Mouse (Mus musculus) right cerebral cortex, adult 18-20 months (tissue): ENCODE measurements around the gene Sfr1.

Experiments used
- DNase-seq: peaks from one replicate; pipeline ENCODE4 v3.0.0; 2022; ENCODE audit warnings: mixed read lengths

The Sfr1 gene

DNA sequence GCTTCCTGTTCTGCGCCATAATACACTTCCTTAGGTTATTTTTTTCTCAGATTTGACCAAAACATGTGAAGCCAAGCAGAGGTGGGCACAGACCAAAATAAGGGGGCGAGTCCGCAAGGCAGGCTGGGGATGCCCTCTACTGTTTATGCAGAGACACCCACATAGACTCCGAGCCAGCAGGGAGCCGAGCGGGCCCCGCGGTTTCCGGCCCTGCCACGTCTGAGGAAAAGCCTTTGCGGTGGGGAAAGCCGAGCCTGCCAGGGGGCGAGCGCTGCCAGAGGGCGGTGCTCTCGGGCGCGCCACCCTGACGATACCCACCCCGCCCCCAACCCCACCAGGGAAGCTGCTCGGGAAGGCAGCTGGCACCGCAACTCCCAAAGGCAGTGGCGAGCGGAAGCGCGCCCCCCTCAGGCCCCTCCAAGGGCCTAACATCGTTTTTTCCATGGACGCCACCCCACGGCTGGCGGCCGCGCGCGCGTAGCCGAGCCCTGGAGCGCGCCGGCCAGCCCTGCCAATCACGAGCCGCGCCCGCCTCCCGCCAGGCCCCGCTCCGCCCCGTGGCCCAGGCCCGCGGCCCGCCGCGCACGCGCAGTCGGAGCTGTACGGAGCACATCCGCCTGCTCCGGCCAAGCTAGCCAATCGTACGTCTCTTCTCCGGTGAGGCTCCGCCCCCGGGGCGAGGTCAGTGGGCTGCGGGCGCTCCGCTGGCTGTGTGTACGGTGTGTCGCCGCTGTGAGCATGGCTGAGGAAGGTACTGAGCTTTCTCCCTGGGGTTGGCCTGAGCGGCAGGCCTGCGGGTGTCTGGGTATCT lies at the start of gene Sfr1:
Gene Sfr1, plus strand, starts transcription at position 612 of the 811 bp plus-strand sequence.
- peak; percentile 100 for DNase-seq

DNA sequence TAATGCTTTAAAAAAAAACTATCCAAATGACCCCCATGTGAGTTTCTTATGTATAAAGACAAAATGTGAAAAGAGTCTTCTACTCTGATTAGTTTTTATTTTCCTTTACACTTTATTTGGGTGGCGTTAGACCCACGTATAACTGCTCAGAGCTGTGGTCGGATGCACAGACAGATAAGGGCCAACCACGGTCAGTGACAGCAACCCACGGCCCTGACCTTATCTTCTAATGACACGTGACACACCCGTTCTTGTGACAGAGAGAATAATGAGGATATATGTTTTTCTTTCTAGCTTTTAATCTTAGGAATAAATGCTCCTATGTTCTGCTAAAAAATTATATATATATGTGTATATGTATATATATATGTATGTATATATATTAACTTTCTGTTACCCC lies 41.9 kb upstream of the Sfr1 start:
- DNase-seq: no peak

DNA sequence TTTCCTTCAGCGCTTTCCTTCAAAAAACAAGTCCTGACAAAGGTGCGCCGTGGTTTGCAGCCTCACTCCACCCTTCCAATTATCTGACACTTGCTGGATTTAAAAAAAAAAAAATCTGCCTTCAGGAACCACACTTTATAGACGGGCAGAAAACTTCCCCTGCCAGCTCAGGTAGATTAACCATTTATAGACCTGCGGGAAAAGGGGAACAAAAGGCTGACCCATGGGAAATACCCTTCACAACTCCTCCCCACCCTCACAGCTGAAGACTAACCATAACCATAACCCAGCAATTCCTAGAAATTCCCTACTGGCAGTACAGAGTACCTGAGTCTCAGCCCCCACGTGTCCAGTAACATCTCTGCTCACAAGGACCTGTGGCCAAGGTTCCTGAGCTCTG lies 39.5 kb upstream of the Sfr1 start, which contains the start of gene Col17a1:
Gene Col17a1, minus strand, starts transcription at position 101 of the 400 bp plus-strand sequence.
- no peak for DNase-seq

DNA sequence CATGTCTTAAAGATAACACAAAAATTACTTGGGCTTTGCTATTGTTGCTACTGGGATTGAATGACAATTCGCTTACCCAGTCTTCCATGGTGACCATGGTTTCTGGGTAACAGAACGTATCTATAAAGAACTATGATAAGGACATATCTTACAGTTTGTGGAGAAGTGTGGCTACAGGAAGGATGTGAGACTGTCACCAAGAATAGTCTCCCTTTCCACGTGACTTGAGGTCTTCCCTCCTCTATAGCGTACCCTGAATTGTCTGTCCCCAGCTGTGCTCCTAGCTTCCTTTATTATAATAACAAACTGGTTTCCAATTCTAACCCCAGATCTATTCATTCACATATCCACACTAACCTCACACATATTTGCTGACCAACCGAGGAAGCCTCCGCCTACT lies 35.8 kb upstream of the Sfr1 start:
- no peak for DNase-seq

DNA sequence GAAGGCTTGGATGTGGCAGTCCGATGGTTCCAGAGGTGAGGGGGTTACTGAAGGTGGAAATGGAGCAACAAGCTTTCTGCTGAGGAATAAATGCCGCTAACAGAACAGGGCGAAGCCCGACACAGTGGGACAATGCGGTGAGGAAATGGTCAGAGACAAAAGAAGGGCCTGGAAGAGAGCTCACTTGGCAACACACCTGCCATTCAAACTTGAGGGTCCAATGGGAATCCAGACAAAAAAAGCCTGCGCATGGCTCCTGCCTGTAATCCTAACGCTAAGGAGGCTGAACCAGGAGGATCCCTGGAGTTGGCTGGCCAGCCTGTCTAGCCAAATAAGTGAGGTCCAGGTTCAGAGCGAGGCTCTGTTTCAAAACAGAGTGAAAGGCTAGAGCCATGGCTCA lies 35.1 kb upstream of the Sfr1 start:
- no peak for DNase-seq

DNA sequence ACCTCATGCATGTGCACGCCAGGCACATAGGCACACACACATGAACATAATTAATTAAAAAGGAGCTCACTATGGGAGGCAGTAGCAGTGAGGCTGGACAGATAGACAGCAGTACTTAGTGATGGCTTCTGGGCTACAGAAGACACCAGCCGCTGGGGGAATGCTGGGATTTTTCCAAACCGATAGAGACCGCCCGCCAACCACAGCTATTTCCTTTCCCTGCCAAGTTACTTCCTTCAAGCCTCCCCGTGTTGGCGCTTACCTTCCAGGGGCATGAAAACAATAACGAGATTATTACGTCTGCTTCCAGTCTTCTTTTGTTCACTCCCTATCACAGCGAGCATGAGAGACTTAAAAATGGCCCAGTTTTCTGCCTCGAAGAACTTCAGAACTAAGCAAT lies 34.4 kb upstream of the Sfr1 start:
- no peak for DNase-seq

DNA sequence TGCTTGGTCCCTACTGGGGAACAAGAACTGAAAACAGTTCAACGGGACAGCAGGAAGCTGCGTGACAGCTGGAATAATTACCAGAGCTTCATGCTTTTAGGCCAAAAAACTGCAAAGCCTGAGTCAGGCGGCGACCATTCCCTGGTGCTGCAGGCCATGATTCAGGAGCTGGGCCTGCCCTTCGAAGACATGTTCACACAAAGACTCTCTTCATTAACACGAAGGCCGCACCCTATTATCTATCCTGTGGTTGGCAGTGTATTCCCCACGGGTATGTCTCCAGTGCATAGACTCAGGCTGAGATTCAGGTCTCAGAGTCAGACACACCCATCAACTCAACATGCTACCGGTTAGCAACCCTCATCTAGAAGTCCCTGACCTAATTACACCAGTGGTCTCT lies 33.2 kb upstream of the Sfr1 start:
- DNase-seq: no peak

DNA sequence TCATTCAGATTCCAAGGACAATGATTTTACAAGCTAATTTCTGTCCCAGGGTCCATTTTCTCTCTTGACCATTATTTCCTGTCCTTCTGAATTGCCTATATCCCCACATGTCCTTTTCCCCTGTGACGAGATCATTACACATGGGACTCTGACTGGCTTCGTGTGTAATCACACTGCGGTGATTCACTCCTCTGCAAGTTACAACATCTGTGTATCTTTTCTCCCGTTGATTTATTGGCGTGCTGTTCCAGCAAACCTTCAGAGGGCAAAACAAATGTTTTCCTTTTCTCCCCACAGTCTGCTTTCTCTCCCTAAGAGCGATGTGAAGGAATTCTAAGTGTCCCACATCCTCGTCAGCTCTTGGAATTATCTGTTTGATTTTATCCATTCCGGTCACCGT lies 31.7 kb upstream of the Sfr1 start:
- no peak for DNase-seq

DNA sequence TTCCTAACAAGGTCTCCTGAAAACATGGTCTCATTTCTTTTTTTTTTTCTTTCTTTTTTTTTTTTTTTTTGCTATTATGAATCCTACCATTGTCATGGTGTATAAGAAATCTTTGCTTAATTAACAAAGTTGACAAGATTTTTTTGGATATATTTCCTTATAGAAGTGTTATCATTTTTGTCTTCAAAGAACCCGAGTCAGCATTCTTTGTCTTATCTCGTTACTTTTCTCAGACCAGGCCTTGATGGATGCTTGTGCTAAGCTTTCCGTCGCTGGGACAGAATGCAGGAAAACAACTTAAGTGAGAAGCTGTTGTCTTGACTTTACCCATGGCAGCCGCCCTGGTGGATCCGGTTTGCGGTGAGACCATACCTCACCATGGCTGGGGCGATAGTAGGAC lies 31.0 kb upstream of the Sfr1 start:
- no peak for DNase-seq

DNA sequence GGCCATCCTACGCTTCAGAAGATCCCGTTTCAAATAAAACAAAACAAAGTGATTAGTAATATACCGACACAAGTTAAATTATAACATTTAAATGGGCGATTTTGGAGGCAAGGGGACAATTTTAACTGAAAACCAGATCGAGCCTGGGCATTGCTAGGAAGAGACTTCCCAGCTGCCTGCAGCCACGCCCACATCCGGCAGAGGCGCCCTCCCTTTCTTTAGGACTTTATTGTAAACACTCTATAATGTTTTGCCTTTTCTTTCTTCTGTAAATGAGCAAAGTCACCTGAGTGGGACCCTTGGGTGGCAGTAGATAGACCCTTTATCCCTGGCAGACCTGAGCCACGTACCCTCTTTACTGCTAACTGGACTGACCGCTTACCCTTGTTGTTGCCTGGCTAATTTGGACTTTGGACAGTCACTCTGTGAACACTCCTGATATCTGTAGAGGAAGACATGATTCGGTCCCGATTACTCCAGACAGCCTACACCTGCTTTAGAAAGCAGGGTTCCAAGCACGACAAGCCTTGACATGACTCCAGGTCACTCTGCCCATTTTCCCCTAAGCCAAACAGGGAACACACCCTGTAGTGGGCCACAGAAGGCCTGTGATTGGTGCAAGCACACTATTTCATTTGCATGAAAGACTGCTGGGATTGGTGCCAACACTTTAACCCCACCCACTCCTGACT lies 26.3 kb upstream of the Sfr1 start:
- no peak for DNase-seq

DNA sequence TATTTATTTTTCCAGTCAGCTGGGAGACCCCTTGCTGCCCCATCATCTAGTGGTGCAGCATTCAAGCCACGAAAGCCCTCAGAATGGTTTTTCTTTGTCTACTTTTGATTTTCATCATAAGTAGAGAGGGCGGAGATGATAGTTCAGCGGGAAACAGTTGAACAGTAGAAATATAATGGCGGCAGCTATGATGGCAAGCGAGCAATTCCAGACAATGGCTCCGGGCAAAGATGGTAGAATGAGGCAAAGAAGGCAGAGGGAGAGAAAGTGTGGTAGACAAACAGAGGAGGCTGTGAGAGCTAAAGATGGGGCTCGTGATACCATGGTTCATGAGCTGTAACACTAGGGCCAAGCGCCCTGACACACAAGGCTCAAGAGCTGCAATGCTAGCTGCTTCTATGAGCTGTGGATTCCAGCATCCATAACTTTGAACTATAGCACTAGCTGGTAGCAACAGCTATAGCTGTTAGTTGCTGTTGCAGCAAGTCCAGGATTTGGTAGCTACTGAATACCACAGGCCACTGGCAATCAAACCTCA lies 25.6 kb upstream of the Sfr1 start:
- DNase-seq: no peak

DNA sequence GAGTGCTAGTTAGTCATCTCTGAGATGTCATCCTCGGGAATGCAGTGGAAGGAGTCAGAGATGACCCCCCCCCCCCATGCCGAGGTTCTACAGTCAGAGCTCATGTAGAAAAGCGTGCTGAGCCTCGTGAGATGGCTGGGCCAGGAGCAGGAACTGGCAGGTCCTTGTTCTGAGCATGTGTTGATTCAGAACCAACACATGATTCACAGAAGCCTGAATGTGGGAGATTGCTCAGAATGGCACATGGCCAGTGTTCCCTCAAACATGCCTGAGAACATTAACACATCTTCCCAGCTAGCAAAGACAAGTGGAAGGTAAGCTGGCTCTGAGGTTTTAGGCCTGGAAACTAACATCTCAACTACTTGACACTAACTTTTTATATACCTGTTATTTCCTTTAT lies 21.1 kb upstream of the Sfr1 start:
- DNase-seq: peak; percentile 52

DNA sequence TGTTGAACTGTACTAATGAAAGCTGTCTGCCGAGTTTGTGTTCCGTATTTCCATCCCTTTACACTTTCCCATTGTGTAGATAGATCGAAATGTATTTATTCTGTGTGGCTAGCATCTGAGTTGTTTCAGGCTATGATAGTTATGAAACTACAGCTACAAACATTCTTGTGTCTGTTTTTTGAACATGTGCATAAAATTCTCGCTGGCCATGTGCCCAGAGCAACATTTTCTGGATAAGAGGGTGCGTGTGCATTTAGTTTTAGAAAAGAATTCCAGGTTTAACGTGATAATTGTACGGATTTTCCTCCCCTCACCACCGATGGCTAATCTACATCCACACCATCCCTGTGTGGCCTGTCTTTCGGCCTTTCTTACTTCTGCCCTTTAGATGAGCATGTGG lies 18.0 kb upstream of the Sfr1 start:
- DNase-seq: no peak

DNA sequence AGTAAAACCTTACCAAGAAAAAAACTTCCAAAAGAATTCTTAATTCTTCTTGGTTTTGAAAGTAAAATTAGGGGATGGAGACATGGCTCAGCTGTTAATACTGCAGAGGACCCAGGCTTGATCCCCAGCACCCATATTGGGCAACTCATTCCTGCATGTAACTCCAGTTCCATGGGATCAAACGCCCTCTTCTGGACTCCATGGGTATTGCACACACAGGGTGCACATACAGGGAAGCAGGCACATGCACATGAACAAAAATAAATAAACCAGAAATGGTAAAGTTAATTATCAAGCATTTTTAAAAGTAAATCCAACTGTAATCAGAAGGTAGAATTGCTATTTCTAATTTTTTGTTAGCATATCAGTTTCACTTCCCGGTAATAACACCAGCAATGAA lies 15.3 kb upstream of the Sfr1 start:
- no peak for DNase-seq

DNA sequence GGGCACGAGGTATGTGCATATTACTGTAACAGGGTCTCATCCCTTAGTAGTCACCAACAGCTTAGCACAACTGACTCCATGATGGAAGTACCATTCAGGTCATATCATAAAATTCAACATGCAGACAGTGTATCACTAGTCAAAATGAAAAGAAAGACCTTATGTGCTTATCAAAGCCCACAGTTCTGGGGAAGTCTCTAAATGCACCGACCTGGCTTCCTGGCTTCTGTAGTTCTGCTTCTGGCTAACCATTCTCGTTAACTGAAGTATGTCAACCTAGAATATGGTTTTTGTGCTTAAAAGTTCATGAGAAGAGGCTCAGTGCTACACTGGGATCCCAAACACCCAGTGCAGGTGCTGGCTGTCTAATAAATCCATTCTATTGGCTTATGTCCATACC lies 12.3 kb upstream of the Sfr1 start:
- no peak for DNase-seq

DNA sequence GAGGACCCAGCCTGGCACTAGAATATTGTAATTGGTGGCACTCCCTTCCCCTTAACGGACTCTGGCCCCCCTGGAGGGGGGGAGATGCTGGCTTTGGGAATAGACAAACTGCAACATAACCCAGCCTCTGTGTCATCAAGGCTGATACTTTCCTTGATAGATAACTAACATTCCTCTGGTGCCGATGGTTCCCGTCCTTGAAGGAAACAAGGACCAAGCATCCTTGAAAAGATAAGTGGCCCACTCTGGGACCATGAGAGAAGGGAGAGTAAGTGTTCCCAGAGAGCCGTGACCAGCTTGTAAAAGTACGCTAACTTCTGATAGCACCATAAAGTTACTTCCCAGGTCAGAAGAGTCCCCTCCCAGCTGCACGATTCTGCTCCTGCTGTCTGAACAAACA lies 9.0 kb upstream of the Sfr1 start:
- DNase-seq: no peak

DNA sequence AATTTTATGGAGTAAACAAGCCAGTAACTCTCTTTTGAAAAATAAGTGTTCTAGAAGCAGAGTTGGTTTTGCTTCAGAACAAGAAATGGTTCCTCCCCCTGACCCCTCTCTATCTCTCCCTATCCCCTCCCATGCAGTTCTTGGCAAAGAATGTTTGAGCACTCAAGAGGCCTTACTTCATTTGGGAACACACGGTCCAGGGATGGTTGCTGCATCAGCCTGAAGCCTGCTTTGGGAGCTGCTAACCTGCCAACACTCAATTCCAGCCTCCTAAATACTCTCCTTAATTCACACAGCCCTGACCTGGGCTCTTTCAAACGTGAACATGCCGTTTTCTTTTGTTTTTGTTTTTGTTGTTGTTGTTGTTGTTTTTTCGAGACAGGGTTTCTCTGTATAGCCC lies 6.6 kb upstream of the Sfr1 start:
- no peak for DNase-seq

DNA sequence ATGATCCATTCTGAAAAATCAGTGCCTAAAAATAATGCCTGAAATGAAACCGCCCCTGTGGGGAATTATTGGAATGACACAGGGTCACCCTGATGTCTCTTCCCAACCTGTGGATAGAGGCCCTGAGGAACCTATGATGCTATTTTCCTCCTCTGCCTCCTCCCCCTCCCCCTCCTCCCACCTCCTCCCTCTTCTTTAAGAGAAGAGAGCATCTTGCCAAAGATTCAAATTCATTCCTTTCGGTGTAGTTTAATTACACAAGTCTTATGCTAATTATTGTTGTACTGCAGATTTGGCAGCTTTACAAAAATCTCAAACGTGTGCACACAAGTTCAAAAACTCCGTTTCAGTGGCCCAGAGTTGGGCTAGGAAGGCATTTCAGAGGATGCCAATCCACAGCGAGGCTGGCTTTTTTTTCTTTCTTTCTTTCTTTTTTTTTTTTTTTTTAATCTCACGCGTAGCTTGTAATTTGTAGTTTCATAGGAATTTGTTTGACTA lies 5.8 kb upstream of the Sfr1 start:
- no peak for DNase-seq

DNA sequence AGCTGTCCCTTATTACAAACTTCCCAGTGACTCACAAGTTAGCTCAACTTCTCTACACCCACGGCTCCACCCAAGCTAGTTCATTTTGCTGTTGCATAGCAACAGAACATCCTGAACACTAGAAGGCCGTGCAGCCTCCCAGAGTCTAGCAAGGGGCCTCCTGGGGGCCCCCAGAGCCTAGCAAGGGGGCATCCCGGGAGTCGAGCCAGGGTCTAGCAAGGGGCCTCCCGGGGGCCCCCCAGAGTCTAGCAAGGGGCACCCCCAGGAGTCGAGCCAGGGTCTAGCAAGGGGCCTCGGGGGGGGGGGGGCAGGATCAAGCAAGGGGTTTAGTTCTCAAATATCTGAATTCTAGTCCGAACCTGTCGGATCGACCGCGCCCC lies 801 bp upstream of the Sfr1 start:
- DNase-seq: peak; percentile 83

DNA sequence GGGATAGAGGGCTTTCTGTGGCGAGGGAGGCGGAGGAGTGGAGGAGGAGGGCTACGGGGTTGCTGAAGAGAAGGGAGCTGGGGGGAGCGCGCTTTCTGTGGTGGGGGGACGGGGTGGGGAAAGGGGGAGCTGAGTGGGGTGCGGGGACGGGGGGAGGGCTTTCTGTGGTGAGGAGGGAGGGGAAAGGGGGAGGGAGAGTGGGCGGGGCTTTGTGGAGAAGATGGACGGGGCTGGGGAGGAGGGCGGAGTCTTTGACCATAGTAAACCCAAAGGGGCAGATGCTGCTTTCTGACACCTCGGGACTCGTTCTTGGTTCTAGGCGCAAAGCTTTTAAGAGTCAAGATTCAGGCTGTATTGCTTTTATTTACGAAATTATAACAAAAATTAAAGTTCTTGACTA lies 449 bp downstream of the Sfr1 start:
- peak; percentile 55 for DNase-seq

DNA sequence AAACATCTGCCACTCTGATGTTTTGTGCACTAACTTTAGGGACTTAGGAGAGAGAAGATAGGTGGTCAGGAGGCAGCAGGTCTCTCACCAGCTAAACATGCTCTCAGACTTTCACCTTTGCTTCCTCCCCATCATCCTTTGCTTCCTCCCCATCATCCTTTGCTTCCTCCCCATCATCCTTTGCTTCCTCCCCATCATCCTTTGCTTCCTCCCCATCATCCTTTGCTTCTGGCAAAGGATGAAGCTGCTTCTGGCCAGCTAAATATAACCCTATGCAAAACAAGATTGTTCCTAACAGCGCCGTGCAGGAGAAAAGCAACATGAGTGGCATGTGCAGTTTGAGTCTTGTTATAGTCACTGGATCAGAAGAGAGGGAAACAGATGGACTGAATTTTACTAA lies 15.6 kb downstream of the Sfr1 start:
- no peak for DNase-seq

DNA sequence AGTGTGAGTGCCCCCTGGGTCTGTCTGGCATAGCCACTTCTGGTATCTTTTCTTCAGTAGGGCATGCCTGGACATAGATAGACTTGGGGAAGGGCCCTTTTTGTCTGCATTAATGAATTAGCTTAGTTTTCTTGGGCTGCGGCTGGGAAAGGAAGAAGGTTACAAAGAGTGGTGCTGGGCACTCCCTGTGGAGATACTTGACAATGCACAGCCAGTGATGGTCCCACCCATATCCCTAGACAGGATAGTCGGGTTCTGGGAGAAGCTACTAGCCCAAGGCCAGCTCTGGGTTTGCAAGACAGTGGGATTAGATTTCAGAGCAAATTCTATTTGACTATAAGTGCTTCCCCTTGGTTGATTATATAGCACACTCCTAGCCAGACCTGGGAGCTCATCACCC lies 17.5 kb downstream of the Sfr1 start:
- no peak for DNase-seq

DNA sequence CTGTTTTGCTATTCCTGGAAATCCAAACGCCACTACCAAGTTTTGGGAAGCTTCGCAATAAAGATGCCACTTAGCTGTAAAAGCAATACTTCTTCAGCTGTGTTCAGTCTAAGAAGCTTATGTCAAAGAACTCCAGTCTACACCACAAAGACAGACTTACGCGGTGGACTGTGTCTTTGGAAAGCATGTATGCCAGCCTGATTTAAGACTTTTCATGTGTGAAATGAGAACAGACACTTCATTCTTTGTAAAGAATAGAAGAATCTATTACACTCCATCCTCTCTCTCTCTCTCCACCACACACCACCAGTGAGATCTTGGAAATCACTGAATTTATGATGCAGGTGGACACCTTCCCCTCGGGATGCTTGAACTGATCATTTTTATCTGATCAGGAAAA lies 18.9 kb downstream of the Sfr1 start:
- no peak for DNase-seq

DNA sequence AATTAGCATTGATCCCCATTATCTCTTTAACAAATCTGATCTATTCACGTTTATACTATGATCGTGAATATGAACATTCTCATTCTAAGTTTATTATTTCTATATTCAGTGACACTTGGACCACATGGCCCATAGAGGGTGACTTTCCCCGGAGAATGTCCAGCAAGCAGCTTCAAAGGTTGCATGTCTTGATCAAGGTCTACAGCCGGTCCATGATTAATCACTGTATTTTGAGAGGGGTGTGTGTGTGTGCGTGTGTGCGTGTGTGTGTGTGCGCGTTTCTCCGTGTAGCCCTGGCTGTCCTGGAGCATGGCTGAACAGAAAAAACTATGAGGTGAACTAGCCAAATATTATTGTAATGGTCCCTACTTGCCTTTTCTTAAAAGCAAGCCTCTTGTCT lies 21.0 kb downstream of the Sfr1 start:
- no peak for DNase-seq
